Comparison of ENCODE assay signal across 21 mouse cellular contexts in the genomic region with DNA sequence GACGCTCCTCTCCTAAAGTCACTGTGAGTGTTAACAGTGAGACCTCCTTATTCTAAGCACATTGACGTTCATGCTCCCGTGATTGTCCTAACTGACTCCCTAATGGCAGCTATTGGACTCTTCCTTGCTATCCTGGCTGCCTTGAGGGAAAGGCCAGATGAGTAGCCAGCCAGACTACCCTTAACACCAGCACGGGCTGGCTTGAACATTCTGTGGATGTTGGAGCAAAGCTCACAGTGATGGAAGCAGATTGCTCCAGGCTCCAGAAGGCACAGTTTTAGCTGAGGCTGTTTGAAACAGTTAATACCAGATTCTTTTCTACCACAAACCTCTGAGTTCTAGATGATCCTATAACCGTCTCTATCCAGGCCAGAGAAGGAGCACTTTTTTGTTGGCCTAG. TPM values are rescaled to one million over a fixed set of nuclear protein-coding genes. Genes with fewer than 3 reads are reported as not detected.
"Had no signal": no experiment of that assay in that cellular context is flagged by ENCODE, and none has a peak within 500 bp of the region (broad histone marks: within the 10 kb centered on the region; RNA-seq: fewer than 3 reads in every experiment).

No protein-coding gene starts in this region.

- H3K4me1 ChIP-seq: midbrain, embryonic 10.5 days; midbrain, embryonic 13.5 days; midbrain, embryonic 15.5 days; neural tube, embryonic 15.5 days had no signal

- H3K27ac ChIP-seq: liver, embryonic 15.5 days; midbrain, embryonic 10.5 days; midbrain, embryonic 13.5 days; midbrain, embryonic 15.5 days; neural tube, embryonic 13.5 days; neural tube, embryonic 15.5 days; stomach, embryonic 15.5 days; stomach, postnatal 0 days had no signal

- H3K9ac ChIP-seq: liver, embryonic 15.5 days; lung, embryonic 14.5 days; midbrain, embryonic 13.5 days; midbrain, embryonic 15.5 days; neural tube, embryonic 13.5 days; neural tube, embryonic 15.5 days; stomach, embryonic 15.5 days had no signal

- H3K4me2 ChIP-seq: liver, embryonic 15.5 days; lung, embryonic 14.5 days; midbrain, embryonic 13.5 days; midbrain, embryonic 15.5 days; neural tube, embryonic 13.5 days; neural tube, embryonic 15.5 days; stomach, embryonic 15.5 days had no signal

- H3K27me3 ChIP-seq: stomach, embryonic 15.5 days had no signal

- H3K36me3 ChIP-seq: midbrain, embryonic 13.5 days; midbrain, embryonic 15.5 days had no signal

- H3K4me3 ChIP-seq: liver, embryonic 15.5 days; midbrain, embryonic 10.5 days; midbrain, embryonic 13.5 days; midbrain, embryonic 15.5 days; myocyte; neural tube, embryonic 13.5 days; neural tube, embryonic 15.5 days; stomach, embryonic 15.5 days had no signal

- DNase-seq: lung, adult 18-20 months; lung, embryonic 14.5 days; lung, postnatal 10 days; lung, postnatal 4 days; retina, postnatal 1 day; right cerebral cortex, adult 18-20 months; thymus, adult 2 months; thymus, postnatal 25 days; thymus, postnatal 4 days had no signal

- ATAC-seq: midbrain, embryonic 13.5 days; midbrain, embryonic 15.5 days had no signal

- H3K9me3 ChIP-seq: liver, embryonic 15.5 days; midbrain, embryonic 10.5 days; midbrain, embryonic 13.5 days; midbrain, embryonic 15.5 days; neural tube, embryonic 13.5 days; neural tube, embryonic 15.5 days; stomach, embryonic 15.5 days had no signal

RNA-seq across cellular contexts. Expression of gene Hs3st6, which starts 8.9 kb away (rescaled TPM):
- polyA plus RNA-seq: myocyte had no signal

RNA-seq across cellular contexts. Expression of gene Rpl3l, which starts 16.3 kb away (rescaled TPM):
- polyA plus RNA-seq: lung, embryonic 14.5 days; lung, embryonic 16.5 days; midbrain, embryonic 10.5 days; midbrain, embryonic 13.5 days; midbrain, embryonic 15.5 days; neural tube, embryonic 11.5 days; neural tube, embryonic 13.5 days; spleen, adult 2 months; stomach, embryonic 15.5 days had no signal
